Mouse (Mus musculus) layer of hippocampus, adult 9-10 months (tissue): Measurements from ENCODE around the gene Nsdhl.

ENCODE experiments used
- DNase-seq: peaks from one replicate; pipeline ENCODE4 v3.0.0; 2022; ENCODE audit warnings: low spot score

Gene Nsdhl

DNA sequence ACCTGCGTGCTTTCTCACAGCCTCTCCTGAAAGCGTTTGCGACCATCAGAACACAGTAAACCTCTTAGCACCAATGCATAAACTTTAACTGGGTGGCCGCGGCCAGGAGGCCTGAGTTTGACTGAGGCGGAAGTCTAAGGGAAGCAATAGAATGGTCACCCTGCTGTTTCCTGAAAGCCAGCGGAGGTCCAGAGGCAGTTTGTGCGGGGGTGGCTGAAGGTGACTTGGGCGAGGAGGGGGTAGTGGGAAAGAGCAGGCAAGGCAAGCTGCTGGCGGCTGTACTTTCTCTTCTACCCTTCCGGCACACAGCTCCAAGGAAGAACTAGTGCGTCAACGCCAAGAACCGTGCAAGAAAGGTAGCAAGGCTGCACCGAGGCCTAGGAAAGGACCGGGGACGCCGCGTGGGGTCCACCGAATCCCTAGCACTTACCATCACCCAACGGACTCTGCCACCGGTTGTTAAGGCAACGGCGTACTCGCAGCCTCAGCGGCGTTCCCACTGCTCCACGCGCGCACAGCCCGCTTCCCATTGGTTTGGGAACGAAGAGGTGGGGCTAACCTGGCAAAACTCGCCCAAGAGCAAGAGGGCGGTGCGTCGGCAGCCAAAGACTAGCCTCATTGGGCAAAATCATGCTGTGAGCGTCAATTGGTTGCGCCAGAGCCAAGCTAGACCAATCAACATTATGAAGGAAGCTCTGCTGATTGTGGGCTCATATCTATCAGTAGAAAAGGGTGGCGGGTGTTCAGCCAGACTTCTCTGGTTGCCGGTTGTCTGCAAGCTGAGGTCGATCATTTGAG is at the start of gene Nsdhl, which contains the start of gene Cetn2:
TSS of gene Nsdhl (plus strand) at position 674 of the 798 bp plus-strand sequence.
TSS of gene Cetn2 (minus strand) at position 528 of the 798 bp plus-strand sequence.
- DNase-seq, result peak; percentile 75

DNA sequence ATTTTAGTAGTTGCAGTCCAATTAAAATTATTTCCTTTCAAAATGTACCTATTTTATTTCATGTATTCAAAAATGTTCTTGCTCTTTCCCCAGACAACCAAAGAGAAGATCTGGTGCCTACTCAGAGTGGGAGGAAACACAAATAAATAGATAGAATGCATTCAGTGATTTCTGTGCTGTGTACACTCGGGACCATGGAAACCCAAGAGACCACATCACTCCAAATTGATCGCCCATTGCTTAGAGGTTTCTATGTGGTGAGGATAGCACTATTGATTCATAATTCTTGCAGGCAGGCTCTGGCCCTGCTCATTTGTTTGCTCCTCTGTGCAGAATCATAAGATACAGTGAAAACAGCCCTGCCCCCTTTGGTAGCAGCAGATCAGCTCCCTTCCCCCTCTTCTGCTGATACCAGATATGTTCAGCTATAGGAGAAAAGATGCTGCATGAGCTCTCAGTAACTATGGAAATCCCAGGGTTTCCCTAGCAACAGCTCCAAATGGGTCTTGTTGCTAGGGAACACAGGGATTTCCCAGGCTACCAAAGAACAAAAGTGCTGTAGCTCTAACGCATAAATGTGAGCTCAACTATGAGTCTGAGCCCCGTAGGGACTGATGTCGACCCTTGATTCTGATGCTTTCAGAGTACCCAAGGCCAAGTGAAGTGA is 22.8 kb upstream of the Nsdhl start:
- no peak for DNase-seq

DNA sequence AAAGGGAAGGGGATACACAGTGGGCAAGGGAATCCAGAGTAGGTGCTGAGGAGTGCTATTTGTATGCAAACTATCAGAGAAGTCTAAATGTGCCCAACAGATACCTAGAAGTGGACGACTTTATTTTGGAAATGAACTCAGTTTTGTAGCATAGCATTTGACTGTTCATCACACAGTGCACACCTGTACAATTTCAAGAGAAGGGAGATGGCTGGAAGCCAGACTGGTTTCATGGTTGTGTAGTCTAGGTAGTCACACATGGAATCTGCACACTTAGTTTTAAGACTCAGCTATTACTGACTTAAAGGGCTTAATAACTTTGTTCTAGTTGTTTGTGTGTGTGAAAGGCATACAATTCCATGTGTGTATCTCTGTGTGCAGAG is 22.3 kb upstream of the Nsdhl start:
- DNase-seq, result no peak

DNA sequence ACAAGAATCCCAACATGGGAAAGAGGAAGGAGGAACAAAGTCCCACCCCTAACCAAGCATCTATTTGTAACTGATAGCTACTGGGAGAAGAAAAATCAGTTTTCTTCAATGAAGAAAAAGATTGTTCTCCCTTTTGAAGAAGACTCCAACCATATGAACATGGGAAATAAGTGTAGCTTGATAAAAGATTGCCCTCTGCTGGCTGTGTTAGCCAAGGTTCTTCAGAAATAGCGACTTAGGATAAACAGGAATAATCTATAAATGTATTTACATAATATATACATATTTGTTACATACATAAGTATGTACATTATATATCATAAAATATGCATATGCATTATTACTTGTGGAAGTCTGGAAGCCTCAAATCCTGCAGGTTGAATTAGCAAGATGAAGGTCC is 15.8 kb upstream of the Nsdhl start:
- no peak for DNase-seq

DNA sequence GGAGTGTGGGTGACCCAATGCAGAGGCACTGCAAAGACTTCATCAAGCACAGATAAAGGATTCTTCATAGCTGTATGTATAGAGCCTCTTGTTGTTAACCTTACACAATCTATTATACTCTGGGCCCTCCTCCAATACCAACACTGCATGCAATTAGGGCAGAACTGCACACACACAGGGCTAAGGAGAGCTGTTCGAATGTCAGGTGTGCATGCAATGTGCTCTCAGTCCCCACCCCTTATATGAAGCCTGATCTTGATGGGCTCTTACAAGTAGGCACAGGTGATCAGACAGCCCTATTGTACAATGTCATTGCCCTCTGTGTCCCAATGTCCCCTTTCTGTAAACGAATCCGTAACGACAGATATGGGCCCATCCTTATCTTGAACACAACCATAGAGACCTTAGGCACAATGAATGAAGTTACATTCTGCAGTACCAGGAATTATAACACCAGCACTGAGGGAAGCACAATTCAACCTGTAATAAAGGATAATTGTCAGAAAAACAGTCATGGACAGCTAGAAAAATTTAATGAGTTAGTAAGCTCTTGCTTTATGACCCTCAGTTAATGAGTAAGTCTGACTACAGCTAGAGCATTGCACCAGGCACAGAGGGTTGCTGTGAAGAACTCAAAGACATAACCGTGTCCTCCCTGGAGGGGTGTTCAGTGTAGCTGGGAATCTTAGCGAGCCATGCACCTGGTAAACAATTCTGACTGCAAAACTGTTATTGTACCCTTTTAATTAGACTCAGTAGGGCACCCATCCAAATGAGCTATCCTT is 10.5 kb upstream of the Nsdhl start:
- DNase-seq, result no peak

DNA sequence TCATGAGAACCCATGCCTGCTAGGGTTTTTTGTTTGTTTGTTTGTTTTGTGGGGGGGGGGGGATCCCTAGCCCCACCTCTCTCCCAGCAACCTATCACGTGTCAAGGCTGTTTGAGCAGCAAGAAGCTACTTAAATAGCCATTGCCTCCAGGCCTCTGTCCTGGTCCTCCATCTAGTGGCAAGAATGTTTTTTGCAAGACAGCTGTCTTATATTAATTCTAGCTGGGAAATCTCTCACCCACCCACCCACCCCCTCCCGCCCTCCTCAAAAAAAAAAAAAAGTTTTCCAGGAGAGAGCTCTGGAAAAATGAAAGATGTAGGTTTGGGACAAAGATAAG is 10.0 kb upstream of the Nsdhl start:
- no peak for DNase-seq

DNA sequence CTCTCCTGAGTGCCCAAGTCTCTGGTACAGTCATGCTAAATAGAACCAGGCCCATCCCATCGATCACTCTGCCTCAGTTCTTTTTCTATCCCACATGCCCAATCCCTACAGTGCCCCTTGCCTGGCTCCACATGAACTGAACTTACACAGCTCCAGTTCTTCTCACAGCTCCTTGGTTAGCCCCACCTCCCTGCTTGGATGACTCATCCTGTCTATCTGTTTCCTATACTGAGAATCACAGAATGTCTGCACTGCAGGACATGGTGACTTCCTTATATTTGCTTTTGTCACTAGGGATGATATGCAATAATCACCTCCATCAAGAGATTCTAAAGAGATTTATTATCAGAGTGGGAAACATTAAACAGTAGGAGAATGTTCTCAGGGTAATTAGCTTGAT is 6.7 kb upstream of the Nsdhl start:
- DNase-seq, result no peak

DNA sequence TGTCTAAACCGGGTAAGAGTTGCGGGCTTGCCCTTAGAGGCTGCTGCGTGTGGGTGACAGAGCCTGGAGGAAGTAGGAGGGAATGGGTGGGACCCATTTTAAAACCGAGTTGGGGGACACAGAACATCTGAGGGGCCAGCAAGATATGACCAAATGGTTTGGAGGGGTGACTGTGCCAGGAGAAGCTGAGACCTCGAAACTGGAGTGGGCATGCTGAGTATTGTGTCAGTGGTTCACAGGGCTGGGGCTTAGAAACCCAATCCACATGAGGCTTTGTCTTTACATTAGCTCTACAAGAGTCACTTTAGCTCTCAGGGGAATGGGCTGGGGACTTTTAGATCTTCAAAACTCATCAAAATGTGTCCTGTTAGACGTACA is 314 bp downstream of the Nsdhl start:
- DNase-seq, result no peak

DNA sequence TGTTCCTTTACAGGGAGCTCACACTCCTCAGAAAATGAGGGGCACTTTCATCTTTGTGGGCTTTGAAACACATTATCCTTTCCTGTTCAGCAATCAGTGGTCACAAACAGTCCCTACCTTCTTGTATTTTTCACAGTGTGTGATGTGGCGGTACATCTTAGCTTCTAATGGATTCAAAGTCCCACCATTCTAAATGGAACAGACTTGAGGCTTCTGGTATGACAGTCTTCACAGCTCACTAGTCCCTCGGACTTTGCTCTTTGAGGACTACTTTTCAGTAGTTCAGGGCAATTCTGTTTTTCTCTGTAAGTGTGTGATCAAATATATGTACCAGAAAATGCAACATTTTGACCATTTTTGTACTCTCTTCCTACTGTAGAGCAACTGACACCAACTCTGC is 3.0 kb downstream of the Nsdhl start:
- no peak for DNase-seq

DNA sequence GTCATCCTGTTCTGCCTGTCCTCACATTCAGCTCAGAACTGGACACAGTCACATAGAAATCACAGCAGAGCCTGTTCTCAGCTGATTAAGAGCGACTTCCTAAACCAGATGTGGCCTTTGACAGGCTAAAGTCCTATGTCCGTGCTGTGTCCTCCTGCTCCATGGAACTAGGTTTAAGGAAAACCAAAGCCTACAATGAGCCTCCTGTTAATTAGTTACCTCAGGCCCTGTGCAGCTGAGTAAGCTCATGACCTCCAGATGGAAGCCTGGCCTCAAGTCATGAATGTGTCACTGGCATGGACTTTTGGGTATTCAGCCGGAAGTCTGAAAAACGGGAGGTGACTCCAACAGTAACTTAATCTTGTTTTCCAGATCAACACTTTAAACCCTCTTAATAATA is 35.1 kb downstream of the Nsdhl start:
- DNase-seq, result no peak

DNA sequence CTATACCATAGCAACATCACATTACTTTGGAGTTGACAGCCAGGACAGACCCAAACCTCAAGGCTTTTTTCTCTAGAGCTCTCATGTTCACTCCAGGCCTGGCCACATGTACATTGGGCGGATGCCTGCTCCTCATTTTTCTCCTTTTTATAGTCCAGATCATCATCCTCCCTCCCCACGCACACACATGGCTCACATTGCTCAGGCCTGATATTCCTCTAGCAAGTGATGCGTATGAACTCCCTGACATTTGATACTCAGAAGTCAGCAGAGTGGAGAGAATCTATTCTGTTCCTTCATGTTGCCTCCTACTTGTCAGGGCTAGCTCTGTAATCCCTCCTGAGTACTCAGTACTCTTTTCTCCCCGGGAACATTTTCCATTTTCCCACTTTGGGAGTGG is 38.1 kb downstream of the Nsdhl start:
- no peak for DNase-seq

DNA sequence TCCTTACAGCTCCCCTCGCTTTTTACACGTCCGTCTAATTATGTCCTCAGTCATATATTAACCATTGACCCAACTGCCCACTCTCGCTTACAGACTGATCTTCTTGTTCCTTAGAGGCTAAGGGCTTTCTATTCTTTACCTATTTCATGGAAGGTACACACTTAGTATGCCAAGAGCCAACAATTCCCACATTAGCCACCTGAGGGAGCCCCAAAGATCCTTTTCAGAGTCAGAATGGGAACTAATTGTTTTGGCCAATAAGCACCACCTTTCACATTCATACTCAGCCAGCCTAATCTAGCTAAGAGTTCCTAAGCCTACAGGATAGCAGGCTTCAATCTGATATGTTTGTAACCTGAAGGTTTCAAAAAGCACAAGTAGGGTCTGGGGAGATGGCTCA is 42.1 kb downstream of the Nsdhl start:
- no peak for DNase-seq

DNA sequence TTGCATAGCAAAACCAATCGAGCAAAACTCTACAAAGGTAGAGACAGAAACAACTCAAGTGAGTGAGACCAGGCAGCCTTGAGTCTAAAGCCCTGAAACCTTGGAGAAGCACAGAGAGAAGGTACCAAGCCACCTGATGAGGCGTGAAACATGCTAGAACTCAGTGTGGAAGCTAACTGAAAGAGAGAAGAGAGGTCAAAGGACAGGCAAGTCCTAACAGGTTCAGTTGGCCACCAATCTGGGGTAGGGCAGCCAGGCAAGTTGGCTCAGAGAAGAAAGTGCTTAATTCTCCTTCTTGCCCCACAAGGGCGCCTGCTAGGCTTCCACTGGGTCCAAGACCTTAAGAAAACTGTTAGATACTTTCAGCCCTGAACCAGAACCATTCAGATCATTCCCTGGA is 43.2 kb downstream of the Nsdhl start:
- no peak for DNase-seq

DNA sequence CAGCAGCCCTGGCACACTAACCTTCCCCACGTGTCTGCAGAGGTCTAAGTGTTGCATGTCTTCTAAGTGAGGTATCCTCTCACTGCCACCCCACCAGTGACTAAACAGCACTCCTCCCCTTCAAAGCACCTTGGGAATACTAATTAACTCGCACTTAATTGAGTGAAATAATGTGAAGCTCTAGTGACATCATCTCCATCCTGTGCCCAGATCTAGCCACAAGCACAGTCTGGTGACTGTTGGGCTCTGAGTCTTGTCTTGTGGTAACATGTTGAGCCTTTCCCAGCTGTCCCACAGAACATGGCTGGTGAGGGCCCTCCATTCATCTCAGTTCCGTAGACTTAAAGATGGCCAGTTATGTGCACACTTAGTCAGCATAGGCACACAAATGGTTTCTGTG is 44.4 kb downstream of the Nsdhl start:
- DNase-seq, result no peak

DNA sequence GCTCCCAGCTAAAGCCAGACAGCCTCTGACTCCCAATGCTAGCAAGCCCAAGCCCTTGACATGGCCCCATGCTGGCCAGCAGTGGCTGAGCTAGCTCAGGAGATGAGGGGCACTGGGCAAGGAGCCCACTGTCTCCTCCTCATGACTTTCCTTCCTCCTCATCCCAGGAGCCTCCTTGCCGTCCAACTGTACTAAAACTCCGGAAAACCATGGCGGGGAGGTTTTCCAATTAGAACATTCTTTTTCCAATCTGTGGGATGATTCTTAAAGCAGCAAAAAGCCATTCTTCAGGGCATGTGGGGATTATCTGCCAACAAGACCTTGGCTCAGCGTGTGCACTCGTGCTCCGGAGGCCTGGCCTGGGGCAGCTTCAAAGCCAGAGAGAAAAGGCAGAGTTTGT is 64.5 kb downstream of the Nsdhl start:
- no peak for DNase-seq

DNA sequence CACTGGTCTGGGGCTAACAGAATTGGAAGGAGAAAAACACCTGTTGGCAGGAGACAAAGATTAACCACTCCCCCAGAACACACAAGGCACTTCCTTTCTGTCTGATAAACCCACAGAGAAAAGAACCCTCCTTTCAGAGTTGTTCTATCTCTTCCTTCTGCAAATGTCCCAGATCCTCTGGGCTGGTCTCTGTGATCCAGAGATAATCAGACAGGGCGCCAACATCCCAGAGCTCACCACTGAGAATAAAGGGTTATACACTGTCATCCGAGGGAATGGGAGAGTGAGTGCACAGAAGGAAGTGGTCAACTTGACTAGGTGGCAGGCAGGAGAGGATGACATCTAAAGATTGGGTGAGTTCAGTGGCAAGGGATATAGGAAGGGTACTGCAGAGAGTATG is 67.2 kb downstream of the Nsdhl start:
- DNase-seq, result no peak

DNA sequence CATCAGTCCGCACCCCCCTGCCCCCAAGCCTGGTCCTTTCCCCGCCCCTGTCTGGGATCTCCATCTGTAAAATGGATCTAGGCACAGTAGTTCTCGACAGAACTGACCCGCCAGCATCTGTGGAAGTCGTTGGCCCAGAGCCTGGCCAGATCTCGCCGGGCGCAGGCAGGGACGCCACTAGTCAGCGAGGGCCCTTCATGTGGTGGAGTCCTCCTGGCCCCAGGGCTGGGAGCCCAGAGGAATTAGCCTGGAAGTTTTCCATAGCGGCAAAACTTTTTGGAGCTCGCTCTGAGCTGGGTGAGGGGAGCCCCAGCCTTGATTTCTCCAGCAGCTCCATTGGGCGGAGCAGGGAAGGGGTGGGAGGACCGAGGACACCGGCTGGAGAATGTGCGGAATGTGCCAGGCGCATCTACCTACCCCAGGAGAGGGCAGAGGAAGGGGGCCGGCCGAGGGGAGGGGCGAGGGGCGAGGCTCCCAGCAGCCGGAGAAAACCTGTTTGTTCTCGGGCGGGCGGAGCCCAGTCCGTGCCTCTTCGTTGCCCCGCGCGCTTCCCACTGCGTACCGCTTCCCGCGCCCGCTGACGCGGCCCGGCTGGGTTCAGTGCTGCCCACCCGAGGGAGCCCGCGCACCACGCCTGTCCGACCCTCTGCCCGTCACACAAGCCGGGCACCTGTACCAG is 68.6 kb downstream of the Nsdhl start, which contains the start of gene Zfp185:
TSS of gene Zfp185 (plus strand) at position 499 of the 679 bp plus-strand sequence.
- DNase-seq, result no peak

DNA sequence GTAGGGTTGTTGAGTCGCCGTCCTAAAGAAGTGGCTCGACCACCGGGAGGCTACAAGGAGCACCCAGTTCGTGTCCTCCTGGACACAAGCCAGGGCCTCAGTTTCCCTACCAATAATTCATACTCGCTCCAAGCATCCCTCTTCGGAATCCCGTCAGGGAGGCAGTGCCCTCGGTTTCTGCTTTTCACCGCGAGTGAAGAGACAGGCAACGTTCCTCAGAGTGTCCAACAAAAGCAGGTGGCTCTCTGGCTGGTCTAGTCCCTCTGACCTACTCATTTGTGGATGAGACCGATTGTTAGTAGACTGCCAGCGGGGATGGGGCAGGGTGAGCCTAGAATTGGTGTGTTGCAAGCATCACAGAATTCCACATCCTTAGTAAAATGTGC is 69.2 kb downstream of the Nsdhl start:
- DNase-seq, result no peak

DNA sequence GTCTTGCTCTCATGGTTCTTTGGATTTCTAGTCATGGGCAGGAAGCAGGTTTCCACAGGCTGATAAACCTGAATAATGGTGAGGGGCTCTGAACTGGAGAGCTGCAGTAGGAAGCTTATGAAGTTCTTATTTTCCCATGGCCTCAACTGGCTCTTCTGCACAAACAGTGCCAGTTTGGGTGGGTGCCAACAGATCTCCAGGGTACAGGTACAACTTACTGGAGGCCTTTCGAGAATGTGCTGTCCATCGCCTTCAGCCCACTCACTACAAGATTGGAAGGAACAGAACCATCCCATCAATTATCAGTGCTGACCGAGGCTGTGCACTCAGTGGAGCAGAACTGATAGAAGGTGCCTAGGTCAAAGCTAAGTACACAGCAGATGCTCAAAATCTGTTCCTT is 70.1 kb downstream of the Nsdhl start:
- DNase-seq, result no peak

DNA sequence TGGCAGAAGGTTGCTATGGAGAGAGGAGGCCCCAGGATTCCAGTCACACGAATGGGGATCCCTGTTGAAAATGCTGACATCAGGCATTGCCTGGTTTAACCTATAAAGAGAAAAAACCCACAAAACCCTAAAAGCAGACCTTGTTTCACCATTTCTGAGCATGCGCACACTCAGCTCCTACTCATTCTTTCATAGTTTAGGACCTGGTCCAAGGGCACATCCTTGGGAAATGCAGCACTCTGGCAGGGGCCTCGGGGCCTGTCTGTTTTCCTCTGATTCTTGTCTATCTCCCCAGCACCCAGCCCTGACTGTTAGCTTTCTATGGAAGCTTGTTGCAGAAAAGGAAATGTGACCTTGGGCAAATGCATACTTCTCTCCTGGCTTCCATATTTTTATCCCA is 72.2 kb downstream of the Nsdhl start:
- no peak for DNase-seq

DNA sequence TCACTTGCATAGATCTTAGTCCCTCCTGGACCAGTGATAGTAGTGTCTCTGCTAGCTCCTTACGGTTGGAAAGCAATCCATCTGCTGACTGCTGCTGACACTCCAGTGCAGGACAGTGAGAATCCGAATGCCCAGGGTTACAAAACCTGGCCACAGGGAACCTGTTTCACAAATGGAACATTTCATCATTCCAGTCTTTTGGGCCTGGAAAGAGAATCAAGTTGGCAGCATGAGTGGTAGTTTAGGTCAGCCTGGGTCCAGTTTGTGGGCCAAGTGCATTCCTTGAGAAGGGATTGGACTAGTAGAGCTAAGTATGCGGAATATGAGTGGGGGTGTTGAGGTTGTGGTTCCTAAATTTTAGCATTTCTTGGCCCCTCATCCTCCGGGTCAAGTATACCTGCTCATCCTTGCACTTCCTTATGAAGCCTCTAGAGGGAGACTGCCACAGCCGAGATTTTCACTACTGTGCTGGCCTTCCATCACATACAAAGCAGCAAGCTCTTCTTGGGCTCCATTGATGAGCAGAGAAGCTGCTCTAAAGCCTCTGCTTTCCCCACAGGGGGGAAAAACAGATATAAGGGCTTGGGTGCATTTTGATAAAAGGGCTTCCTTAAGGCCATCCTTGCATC is 74.0 kb downstream of the Nsdhl start:
- no peak for DNase-seq

DNA sequence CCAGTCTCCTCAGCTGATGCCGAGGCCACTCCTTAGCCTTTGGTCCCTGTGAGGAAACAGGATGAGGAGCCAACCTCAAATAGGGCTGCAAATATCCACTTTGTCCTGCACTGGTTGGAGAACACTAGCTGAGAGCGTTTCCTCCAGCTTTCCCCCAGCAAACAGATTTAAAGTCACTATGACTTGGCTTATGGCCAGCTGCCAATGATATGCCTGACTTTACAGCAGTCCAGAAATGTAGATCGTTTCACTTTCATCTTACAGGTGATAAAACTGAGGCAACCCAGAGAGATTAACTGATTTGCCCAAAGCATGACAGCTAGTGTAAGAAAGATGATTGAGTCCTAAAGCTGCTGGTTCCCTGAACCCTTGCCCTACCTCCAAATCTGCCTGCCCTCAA is 77.2 kb downstream of the Nsdhl start:
- no peak for DNase-seq
